Mouse (Mus musculus): ENCODE measurements around the gene Ccdc185.

DNA sequence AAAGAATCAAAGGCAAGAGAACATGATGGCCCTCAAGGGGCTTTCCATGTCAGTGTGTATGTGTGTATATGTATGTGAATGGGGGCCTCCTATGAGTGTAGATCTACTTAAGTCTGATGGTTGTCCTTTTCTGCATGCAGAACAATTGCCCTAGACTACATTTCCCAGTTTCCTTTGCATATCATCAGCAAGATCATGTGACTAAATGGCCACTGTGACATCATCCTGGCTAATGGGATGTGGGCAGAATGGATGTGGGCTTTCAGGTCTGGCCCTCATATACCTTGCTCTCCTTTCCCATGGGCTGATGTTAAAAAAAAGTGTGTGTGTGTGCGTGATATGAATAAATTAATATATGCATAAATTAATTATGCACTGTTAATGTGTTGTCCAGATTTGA is 9.8 kb upstream of the Ccdc185 start:
- no peak for TF ChIP-seq POLR2A (IDR thresholded peaks at IDR 0.05; ENCODE audit: borderline replicate concordance, extremely low read depth, low read depth, low read length)
- no peak for TF ChIP-seq CTCF (IDR thresholded peaks at IDR 0.05; ENCODE audit: insufficient read depth, low read length)
